Mouse (Mus musculus): ENCODE data around the gene Plekho1. TPM values are rescaled to one million over a fixed set of nuclear protein-coding genes. Genes with fewer than 3 reads are reported as not detected.

Plekho1 gene
- 46.0 and 57.5 TPM in 2 replicates for polyA plus RNA-seq (2012; rRNA removed)

DNA sequence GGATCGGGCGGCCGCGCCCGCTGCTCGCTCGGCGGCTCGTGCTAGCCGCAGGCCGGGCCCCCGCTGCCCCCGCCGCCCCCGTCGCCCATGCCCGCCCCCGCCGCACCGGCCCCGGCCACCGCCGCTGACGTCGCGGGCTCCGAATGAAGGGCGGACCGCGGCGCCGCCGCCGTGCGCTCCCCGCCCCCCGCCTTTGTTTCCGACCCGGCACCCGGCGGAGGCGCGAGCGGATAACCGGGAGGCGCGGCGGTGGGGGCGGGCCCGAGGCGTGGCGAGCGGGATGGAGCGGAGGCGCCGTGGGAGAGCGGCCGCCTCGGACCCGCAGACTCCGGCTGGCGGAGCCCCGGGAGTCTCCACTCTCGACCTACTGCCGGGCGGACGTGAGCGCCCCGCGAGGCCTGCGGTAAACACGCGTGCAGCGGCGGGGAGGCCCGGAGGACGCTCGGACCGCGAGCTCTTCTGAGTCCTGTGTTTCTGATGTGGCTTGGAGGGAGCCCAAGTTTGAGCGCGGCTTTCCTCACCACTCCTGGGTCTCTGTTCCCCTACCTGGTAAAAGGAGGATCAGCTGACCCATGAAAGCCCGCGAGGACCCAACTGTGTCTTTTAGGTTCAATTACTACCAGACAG, at the start of gene Plekho1:
Gene Plekho1, minus strand, starts transcription at position 200 of the 627 bp plus-strand sequence.

Other genes starting within 250 kb of the Plekho1 start
- gene Tars2, start 235.8 kb downstream of the Plekho1 start, polyA plus RNA-seq (2012; rRNA removed) = 31.3 and 36.9 TPM in 2 replicates
- 12.0 and 16.6 TPM in 2 replicates for gene Rprd2, start 177.1 kb downstream of the Plekho1 start, polyA plus RNA-seq (2012; rRNA removed)
- gene Prpf3, start 140.1 kb downstream of the Plekho1 start, polyA plus RNA-seq (2012; rRNA removed) = 4.6 and 6.4 TPM in 2 replicates
- 47.9 and 63.9 TPM in 2 replicates for gene Mrps21, start 124.5 kb downstream of the Plekho1 start, polyA plus RNA-seq (2012; rRNA removed)
- gene Ciart, start 113.8 kb downstream of the Plekho1 start, polyA plus RNA-seq (2012; rRNA removed) = 9.5 and 9.7 TPM in 2 replicates
- gene BC028528, start 104.0 kb downstream of the Plekho1 start, polyA plus RNA-seq (2012; rRNA removed) = 5.2 and 8.0 TPM in 2 replicates
- 221 and 413 TPM in 2 replicates for gene Aph1a, start 102.0 kb downstream of the Plekho1 start, polyA plus RNA-seq (2012; rRNA removed)
- 70.9 and 98.2 TPM in 2 replicates for gene Car14, start 91.3 kb downstream of the Plekho1 start, polyA plus RNA-seq (2012; rRNA removed)
- gene Anp32e, start 66.8 kb downstream of the Plekho1 start, polyA plus RNA-seq (2012; rRNA removed) = 18.5 and 26.0 TPM in 2 replicates
- gene Vps45, start 62.5 kb upstream of the Plekho1 start, polyA plus RNA-seq (2012; rRNA removed) = 2.9 and 3.2 TPM in 2 replicates
- gene Otud7b, start 108.5 kb upstream of the Plekho1 start, polyA plus RNA-seq (2012; rRNA removed) = 22.1 and 34.9 TPM in 2 replicates
- gene Mtmr11, start 166.0 kb upstream of the Plekho1 start, polyA plus RNA-seq (2012; rRNA removed) = 14.5 and 15.9 TPM in 2 replicates
- gene Sf3b4, start 176.3 kb upstream of the Plekho1 start, polyA plus RNA-seq (2012; rRNA removed) = 122 and 154 TPM in 2 replicates
- 5.5 and 5.7 TPM in 2 replicates for gene Sv2a, start 185.2 kb upstream of the Plekho1 start, polyA plus RNA-seq (2012; rRNA removed)
- gene Bola1, start 223.7 kb upstream of the Plekho1 start, polyA plus RNA-seq (2012; rRNA removed) = 105 and 109 TPM in 2 replicates
- 9.3 and 11.4 TPM in 2 replicates for gene Hist2h2ab, start 223.9 kb upstream of the Plekho1 start, polyA plus RNA-seq (2012; rRNA removed)
- gene Hist2h2ac, start 224.9 kb upstream of the Plekho1 start, polyA plus RNA-seq (2012; rRNA removed) = 22.9 and 40.9 TPM in 2 replicates
- gene Hist2h2be, start 225.1 kb upstream of the Plekho1 start, polyA plus RNA-seq (2012; rRNA removed) = 5.9 and 6.1 TPM in 2 replicates
- 107 and 146 TPM in 2 replicates for gene Hist2h3c2, start 243.1 kb upstream of the Plekho1 start, polyA plus RNA-seq (2012; rRNA removed)
- 214 and 474 TPM in 2 replicates for gene Hist2h2aa2, start 244.3 kb upstream of the Plekho1 start, polyA plus RNA-seq (2012; rRNA removed)
- gene Hist2h2aa1, start 249.5 kb upstream of the Plekho1 start, polyA plus RNA-seq (2012; rRNA removed) = 589 and 615 TPM in 2 replicates

Data from ovary, adult 2 months (tissue).